Mouse (Mus musculus) midbrain, embryonic 13.5 days (tissue): ENCODE data around the gene Tspan5. TPM values are rescaled to one million over a fixed set of nuclear protein-coding genes. Genes with fewer than 3 reads are reported as not detected.

ENCODE experiments used
- ATAC-seq: fragments of 200-750 bp; cut with Nextera tagmentation; 2 replicates; pipeline ENCODE4 v1.8.0; 2017; ENCODE audit warnings: mild to moderate bottlenecking, moderate TSS enrichment, moderate library complexity
- H3K27ac ChIP-seq: fragments of 300-500 bp; sonication (generic); 2 replicates; pipeline ENCODE4 v1.5.1; 2015; ENCODE audit warnings: inconsistent platforms, mild to moderate bottlenecking, moderate library complexity
- H3K27me3 ChIP-seq: fragments of 300-500 bp; sonication (generic); 2 replicates; pipeline ENCODE4 v1.6.1; 2015; ENCODE audit warnings: mild to moderate bottlenecking, inconsistent platforms
- H3K36me3 ChIP-seq: fragments of 300-500 bp; sonication (generic); 2 replicates; pipeline ENCODE4 v1.6.1; 2015; ENCODE audit warnings: mild to moderate bottlenecking, inconsistent platforms
- H3K4me1 ChIP-seq: fragments of 300-500 bp; sonication (generic); replicated peaks from 2 replicates; pipeline ENCODE4 v1.6.1; 2015; ENCODE audit warnings: inconsistent platforms
- H3K4me2 ChIP-seq: fragments of 300-500 bp; sonication (generic); replicated peaks from 2 replicates; pipeline ENCODE4 v1.6.1; 2015; ENCODE audit warnings: moderate library complexity, mild to moderate bottlenecking, inconsistent platforms
- H3K4me3 ChIP-seq: fragments of 300-500 bp; sonication (generic); replicated peaks from 2 replicates; pipeline ENCODE4 v1.5.1; 2015; ENCODE audit warnings: mild to moderate bottlenecking, inconsistent platforms
- H3K9ac ChIP-seq: fragments of 300-500 bp; sonication (generic); replicated peaks from 2 replicates; pipeline ENCODE4 v1.6.1; 2015; ENCODE audit warnings: mild to moderate bottlenecking, inconsistent platforms
- H3K9me3 ChIP-seq: fragments of 300-500 bp; sonication (generic); 2 replicates; pipeline ENCODE4 v1.6.1; 2016; ENCODE audit warnings: mild to moderate bottlenecking, inconsistent platforms
- WGBS: fragments of 180-500 bp; shearing (Covaris S2); methylation state at CpG from one replicate; pipeline ENCODE4 v1.1.7; 2015; 5-methylcytosine and 5-hydroxymethylcytosine counted together
- polyA plus RNA-seq: library from polyadenylated mRNA; unstranded; fragments of >200 nt; fragmentation: Nextera tagmentation; extraction: Ambion mirVana; gene quantifications from 2 replicates; pipeline ENCODE4 v1.2.1, GENCODE M21; 2015

The Tspan5 gene
- polyA plus RNA-seq, 1 experiment from 2014 or later = 79.1 TPM

DNA sequence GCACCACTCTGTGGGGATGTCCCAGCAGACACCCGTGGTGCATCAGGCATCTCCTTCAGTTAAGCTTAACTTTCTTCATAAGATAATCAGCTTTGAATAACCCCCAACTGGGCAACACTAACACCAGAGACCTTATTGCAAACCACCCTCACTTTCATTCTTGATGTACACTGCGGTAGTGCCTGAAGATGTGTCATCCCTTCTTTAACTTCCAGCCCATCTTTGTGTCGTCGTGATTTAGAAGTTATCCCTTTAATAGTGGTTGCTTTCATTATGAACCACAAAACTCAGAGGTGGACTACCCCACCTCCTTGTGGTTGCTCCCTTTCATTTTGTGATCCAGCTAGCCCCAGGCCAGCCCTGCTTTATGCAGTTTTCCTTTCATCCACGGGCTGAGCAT lies 99.3 kb downstream of the Tspan5 start:
- H3K27me3 ChIP-seq = no peaks in the 10 kb centered on the region
- H3K4me2 ChIP-seq = no peak overlapping the region
- peak; percentile 43; the same call in 1 of the 2 replicates for ATAC-seq
- H3K36me3 ChIP-seq = no peaks in the 10 kb centered on the region
- no peak overlapping the region for H3K27ac ChIP-seq
- no peak overlapping the region for H3K9ac ChIP-seq
- 42% methylated on average over 5 of the region's 5 CpGs for WGBS
- H3K4me1 ChIP-seq = peaks cover 34% of the 10 kb centered on the region
- no peak overlapping the region for H3K4me3 ChIP-seq
- no peaks in the 10 kb centered on the region for H3K9me3 ChIP-seq

GRCm38 (mm10) chr3:138843180-138843579 lies 101.2 kb downstream of the Tspan5 start:
- H3K36me3 ChIP-seq = no peaks in the 10 kb centered on the region
- no peak overlapping the region for H3K27ac ChIP-seq
- H3K4me3 ChIP-seq = no peak overlapping the region
- H3K9ac ChIP-seq = no peak overlapping the region
- 77% methylated on average over 2 of the region's 2 CpGs for WGBS
- H3K9me3 ChIP-seq = no peaks in the 10 kb centered on the region
- no peaks in the 10 kb centered on the region for H3K27me3 ChIP-seq
- no peak for ATAC-seq
- H3K4me1 ChIP-seq = peaks cover 34% of the 10 kb centered on the region
- H3K4me2 ChIP-seq = no peak overlapping the region

- no peaks in the 10 kb centered on the region for H3K9me3 ChIP-seq
- peaks cover 33% of the 10 kb centered on the region for H3K4me1 ChIP-seq
- no peak overlapping the region for H3K9ac ChIP-seq
- no peak for ATAC-seq
- no peak overlapping the region for H3K27ac ChIP-seq
- 96% methylated on average over 5 of the region's 5 CpGs for WGBS
- H3K27me3 ChIP-seq = no peaks in the 10 kb centered on the region
- H3K36me3 ChIP-seq = no peaks in the 10 kb centered on the region
- no peak overlapping the region for H3K4me3 ChIP-seq
- H3K4me2 ChIP-seq = no peak overlapping the region
Measured at GRCm38 (mm10) chr3:138843641-138844040, 101.6 kb downstream of the Tspan5 start.

- no peak overlapping the region for H3K4me2 ChIP-seq
- WGBS = 98% methylated on average over 1 of the region's 1 CpGs
Measured at GRCm38 (mm10) chr3:138845820-138846219, 103.8 kb downstream of the Tspan5 start.

GRCm38 (mm10) chr3:138847809-138848208 lies 105.8 kb downstream of the Tspan5 start:
- no peak overlapping the region for H3K9ac ChIP-seq
- no peak overlapping the region for H3K27ac ChIP-seq
- 90% methylated on average over 3 of the region's 3 CpGs for WGBS
- H3K4me2 ChIP-seq = no peak overlapping the region
- H3K4me1 ChIP-seq = peaks cover 41% of the 10 kb centered on the region
- H3K4me3 ChIP-seq = no peak overlapping the region
- no peaks in the 10 kb centered on the region for H3K9me3 ChIP-seq
- no peak for ATAC-seq
- no peaks in the 10 kb centered on the region for H3K27me3 ChIP-seq
- H3K36me3 ChIP-seq = no peaks in the 10 kb centered on the region

More at GRCm38 (mm10) chr3:138845820-138846219, 103.8 kb downstream of the Tspan5 start:
- no peak for ATAC-seq
- H3K4me1 ChIP-seq = peaks cover 29% of the 10 kb centered on the region
- no peak overlapping the region for H3K27ac ChIP-seq
- no peak overlapping the region for H3K4me3 ChIP-seq
- no peaks in the 10 kb centered on the region for H3K27me3 ChIP-seq
- no peaks in the 10 kb centered on the region for H3K36me3 ChIP-seq
- H3K9me3 ChIP-seq = no peaks in the 10 kb centered on the region
- no peak overlapping the region for H3K9ac ChIP-seq

- no peak overlapping the region for H3K4me2 ChIP-seq
- H3K36me3 ChIP-seq = no peaks in the 10 kb centered on the region
- H3K27ac ChIP-seq = peak overlapping the region; percentile 31; the same call in 1 of the 2 replicates
- H3K4me1 ChIP-seq = peaks cover 56% of the 10 kb centered on the region
- no peak for ATAC-seq
- no peak overlapping the region for H3K9ac ChIP-seq
- H3K27me3 ChIP-seq = no peaks in the 10 kb centered on the region
- WGBS = 49% methylated on average over 11 of the region's 11 CpGs
- H3K9me3 ChIP-seq = no peaks in the 10 kb centered on the region
- no peak overlapping the region for H3K4me3 ChIP-seq
Measured at GRCm38 (mm10) chr3:138849755-138850301, 107.8 kb downstream of the Tspan5 start.

DNA sequence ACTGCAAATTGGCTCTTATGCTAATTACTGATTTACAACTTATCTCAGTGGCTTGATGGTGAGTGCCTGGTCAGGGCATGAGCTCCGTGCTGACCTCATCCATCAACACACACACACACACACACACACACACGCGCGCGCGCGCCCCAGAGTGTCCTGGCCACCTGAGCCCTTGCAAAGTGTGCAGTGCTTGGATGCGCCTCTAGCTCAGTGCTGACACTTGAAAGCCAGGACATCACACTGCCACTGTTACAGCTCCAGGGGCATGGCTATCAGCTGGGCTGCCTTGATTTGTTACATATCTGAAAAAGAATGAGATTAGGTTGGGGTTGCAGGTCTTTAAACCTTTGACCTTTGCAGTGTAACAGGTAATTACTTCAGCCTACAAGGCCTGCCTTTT lies 109.9 kb downstream of the Tspan5 start:
- no peaks in the 10 kb centered on the region for H3K9me3 ChIP-seq
- no peak overlapping the region for H3K27ac ChIP-seq
- no peaks in the 10 kb centered on the region for H3K27me3 ChIP-seq
- peak; percentile 61 for ATAC-seq
- H3K9ac ChIP-seq = no peak overlapping the region
- no peaks in the 10 kb centered on the region for H3K36me3 ChIP-seq
- no peak overlapping the region for H3K4me3 ChIP-seq
- WGBS = 63% methylated on average over 8 of the region's 8 CpGs
- no peak overlapping the region for H3K4me2 ChIP-seq
- peaks cover 77% of the 10 kb centered on the region for H3K4me1 ChIP-seq

- no peak for ATAC-seq
- Histone ChIP-seq H3K4me2 (peak overlapping the region; percentile 10), H3K36me3 (no peaks in the 10 kb centered on the region), H3K9ac (no peak overlapping the region), H3K4me1 (peaks cover 89% of the 10 kb centered on the region), H3K4me3 (no peak overlapping the region), H3K9me3 (no peaks in the 10 kb centered on the region), H3K27me3 (no peaks in the 10 kb centered on the region), H3K27ac (no peak overlapping the region)
- 26% methylated on average over 13 of the region's 13 CpGs for WGBS
Measured at GRCm38 (mm10) chr3:138852982-138853689, 111.1 kb downstream of the Tspan5 start.

DNA sequence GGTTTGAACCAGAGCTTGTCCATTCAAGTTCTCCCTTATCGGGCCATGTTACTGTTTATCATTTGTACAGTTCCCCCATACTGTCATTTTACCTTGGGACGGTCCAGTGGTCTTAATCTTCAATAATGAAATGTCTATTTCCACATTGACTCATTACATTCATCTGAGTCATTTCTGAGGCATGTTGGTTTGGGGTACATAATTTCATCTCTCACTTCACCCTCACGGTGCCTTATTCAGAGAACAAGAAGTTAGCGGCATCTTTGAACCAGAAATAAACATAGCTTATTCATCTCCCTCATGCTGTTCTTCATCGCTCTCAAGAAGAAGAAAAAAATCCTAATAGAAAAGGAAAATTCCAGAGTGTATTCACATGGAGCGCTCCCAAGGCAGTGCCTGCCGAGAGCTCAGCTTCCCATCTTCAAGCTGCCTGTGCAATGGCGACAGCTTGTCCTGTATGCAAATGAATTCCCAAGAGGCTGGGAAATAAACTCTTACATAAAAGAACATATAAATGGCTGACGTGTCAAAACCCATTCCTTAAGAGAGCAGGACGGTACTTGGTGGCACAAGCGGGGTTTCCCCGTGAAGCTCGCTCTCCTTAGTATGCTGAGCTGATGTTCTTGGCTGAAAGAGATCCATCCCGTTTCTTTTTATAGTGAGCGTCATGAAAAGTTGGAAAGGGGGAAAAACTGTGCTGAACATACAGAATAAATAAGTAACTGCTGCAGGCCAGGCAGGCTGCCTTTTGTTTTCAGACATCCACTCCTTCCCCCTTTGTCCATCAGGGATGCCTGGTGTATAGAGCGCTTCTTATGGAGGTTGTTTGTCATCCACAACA lies 112.2 kb downstream of the Tspan5 start:
- Histone ChIP-seq H3K4me1 (peaks cover 99% of the 10 kb centered on the region), H3K4me3 (no peak overlapping the region), H3K9ac (no peak overlapping the region; the same call in 1 of the 2 replicates), H3K27me3 (no peaks in the 10 kb centered on the region), H3K27ac (peak overlapping the region; percentile 65), H3K4me2 (peak overlapping the region; percentile 28), H3K36me3 (no peaks in the 10 kb centered on the region), H3K9me3 (no peaks in the 10 kb centered on the region)
- peak; percentile 24; the same call in 1 of the 2 replicates for ATAC-seq
- WGBS = 18% methylated on average over 16 of the region's 16 CpGs

DNA sequence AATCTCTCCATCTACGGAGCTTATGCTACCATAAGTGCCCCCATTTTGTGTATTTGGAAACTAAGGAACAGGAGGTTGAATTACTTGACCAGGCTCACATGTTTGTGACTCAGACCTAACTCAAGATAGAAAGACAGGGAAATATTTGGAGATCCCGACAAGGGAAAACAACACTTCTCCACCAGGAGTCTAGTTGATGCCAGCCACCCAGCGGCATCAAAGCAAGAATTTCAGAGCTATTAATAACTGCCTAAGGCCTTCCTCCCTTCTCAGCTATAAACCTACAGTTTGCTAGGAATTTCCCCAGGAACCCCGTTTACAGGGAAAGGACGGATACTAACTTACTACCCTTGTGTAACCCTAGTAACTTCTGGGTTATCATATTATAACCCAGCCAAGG lies 113.4 kb downstream of the Tspan5 start:
- WGBS = 88% methylated on average over 5 of the region's 5 CpGs
- H3K4me1 ChIP-seq = peaks cover 100% of the 10 kb centered on the region
- no peak for ATAC-seq

GRCm38 (mm10) chr3:138856946-138857345 lies 115.0 kb downstream of the Tspan5 start:
- peak overlapping the region; percentile 5; the same call in 1 of the 2 replicates for H3K4me2 ChIP-seq
- no peak overlapping the region for H3K4me3 ChIP-seq
- ATAC-seq = peak; percentile 22
- H3K27ac ChIP-seq = peak overlapping the region; percentile 40
- H3K4me1 ChIP-seq = peaks cover 98% of the 10 kb centered on the region
- no peaks in the 10 kb centered on the region for H3K27me3 ChIP-seq
- no peaks in the 10 kb centered on the region for H3K9me3 ChIP-seq
- H3K9ac ChIP-seq = peak overlapping the region; percentile 40
- WGBS = 38% methylated on average over 4 of the region's 4 CpGs
- H3K36me3 ChIP-seq = no peaks in the 10 kb centered on the region

More for the DNA sequence above, 113.4 kb downstream of the Tspan5 start:
- H3K4me2 ChIP-seq = no peak overlapping the region
- H3K4me3 ChIP-seq = no peak overlapping the region
- no peaks in the 10 kb centered on the region for H3K9me3 ChIP-seq
- no peak overlapping the region for H3K27ac ChIP-seq
- no peaks in the 10 kb centered on the region for H3K36me3 ChIP-seq
- no peaks in the 10 kb centered on the region for H3K27me3 ChIP-seq
- no peak overlapping the region for H3K9ac ChIP-seq
